Mouse (Mus musculus): Measurements from ENCODE around the gene Mvb12a. TPM values are rescaled to one million over a fixed set of nuclear protein-coding genes. Genes with fewer than 3 reads are reported as not detected.

Mvb12a gene
- 76.0 and 183 TPM in 2 replicates for polyA plus RNA-seq (2012; rRNA removed; ENCODE audit: low replicate concordance)

DNA sequence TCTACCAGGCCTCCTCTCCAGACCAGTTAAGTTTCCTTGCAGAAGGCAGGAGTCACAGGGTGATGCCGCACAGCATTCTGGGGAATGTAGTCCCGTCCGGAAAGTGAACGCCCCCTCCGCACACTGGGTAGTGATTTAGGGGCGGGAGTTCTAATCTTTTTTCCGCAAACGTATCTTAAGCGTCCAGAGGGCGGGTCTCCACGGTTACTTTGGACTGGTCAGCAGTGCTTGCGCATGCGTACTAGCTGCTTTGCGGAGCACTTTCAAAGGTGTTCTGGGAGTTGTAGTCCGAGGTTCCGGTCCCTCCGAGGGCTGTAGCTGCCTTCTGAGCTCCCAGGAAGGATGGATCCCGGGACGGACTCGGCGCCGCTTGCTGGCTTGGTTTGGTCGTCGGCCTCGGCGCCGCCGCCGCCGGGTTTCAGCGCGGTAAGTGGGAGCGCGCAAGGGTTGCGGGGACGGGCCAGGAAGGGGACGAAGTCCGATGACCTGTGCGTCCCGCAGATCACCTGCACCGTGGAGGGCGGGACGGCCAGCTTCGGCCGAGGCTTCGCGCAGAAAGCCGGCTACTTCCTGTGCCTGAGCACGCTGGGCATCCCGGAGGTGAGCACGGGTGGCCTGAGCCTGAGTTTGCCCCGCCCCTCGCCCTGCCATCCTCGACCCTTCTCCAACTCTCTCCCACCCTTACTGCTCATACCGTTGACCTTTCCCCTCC lies at the start of gene Mvb12a:
Gene Mvb12a (plus strand): TSS at position 291 of the 712 bp plus-strand sequence.

DNA sequence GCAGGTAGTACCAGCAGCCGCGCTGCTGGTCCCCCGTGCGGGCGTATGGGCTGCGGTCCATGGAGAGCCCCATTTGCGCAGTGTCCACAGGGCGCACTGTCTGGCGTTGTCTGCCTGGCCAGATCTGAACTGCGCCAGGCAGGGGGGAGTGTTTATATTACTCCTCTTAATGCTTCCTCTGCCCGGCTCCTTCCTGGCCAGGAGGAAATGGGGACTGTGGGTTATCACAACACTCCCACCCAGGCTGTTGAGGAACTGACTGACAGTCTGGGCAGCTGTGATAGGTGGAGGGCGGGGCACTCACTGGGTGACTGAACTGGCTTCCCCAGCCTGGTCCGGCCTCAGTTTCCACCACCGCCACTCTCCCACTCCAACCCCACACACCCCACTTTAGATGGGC lies 31.1 kb upstream of the Mvb12a start, which contains the start of gene Plvap:
Gene Plvap (minus strand): TSS at position 109 of the 400 bp plus-strand sequence.

DNA sequence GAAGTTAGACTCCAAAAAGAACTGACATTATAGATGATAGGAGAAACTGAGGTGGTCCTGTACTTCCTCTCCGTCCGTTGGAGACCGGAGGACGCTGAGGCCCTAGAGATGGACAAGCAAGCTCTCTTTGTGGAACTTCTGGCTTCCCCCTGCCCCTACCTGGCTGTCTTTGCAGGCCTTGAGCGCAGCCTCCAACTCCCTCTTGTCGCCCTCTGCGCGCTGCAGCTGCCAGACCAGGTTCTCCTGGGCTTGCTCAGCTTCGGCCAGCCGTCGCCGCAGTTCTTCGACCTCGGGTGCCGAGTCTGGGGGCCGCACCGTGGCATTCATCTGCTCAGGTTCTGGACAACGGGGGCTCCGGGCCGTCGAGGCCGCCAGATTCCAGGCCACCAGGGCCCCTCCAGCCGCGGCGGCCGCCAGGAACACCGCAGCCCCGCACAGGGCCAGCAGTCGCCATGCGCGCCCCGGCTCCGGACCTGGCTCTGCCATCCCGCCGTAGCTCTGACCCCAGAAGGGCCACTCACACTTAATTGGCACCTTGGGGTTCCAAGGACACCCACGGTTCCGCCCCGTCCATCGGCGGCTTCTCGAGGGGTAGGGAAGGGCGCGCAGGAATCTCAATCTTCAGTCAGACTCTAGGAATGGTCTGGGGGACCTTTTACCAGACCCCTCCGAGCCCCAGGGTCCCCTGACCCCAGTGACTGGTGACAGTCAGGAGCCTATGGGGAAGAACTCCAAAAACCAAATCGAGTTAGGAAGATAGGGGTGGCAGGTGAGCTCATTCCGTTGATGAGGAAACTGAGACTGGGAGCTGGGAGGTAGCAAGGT lies 17.3 kb upstream of the Mvb12a start, which contains the start of gene Ccdc194:
Gene Ccdc194 (minus strand): TSS at position 486 of the 825 bp plus-strand sequence.

DNA sequence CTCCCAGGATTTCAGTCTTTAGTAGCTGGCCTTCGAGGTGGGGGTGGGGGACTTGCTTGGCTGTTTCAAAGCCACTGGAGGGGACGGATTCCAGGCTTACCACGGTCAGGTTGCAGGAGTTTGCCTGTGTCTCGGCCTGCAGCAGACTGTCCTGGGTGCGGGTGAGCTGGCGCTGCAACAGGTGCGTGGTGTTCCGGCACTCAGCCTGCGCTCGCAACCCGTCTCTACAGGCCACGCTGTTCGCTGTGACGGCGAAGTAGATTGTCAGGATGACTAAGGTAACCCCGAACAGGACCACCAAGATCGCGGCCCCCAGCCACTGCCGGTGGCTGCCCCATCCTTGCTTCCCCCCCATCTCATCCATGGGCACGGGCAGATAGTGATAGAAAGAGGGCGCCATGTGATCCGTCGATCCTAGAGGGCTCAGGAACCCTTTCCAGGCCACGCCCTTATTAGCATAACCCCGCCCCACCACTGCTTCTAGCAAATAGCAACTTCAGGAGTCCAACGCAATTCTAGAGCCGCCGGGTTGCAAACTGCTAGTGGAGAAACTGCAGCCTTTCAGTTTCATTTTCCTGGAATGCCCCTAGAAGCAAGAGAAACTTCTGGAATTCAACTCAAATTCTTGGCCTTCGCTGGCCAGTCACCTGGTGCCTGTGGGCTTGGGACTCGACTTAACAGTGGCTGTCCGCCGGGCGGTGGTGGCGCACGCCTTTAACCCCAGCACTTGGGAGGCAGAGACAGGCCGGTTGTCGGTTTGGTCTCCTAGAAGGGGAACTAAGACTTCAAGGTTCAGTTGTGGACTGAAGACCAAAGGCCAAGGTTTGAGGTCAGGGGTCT lies 5.5 kb upstream of the Mvb12a start, which contains the start of gene Bst2:
Gene Bst2 (minus strand): TSS at position 429 of the 840 bp plus-strand sequence.

DNA sequence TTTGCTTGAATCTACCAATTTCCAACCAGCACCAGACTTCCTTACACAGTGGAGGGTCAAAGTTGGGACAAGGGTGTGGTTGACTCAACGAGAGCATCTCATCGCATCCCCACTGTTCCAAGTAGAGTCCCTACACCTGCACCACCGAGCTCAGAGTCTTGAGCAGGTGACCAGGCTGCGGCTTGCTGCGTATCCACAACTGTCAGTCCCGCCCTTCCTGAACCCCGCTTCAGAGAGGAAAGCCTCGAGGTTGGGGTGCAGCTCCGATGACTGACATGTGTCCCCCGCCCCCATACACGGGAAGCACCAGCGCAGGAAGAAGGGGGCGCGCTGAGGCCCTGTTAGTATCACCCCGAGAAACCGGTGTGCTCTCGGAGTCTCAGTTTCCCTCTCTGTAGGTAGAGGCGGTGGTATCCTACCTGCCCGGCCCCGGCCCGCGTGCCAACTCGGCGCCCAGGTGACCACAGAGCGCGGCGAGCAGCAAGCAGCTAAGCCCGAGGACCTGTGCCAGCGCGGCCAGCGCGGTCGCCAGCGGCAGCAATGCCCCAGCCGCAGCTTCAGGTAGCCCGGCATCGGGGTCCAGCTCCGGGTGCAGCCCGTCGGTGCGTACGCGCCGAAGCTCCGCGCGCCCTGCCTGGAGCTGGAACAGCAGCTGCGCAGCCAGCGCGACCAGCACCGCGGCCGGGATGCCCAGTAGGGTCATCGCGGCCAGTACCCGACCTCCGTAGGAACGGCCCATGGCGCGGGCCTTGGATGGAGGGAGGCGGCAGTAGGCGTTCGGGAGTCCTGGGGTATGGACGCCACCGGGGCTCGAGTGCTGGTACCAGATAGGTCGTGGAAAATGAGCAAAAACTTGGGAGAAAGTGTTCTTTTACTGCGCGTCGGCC lies 15.6 kb downstream of the Mvb12a start, which contains the start of gene Tmem221:
Gene Tmem221 (minus strand): TSS at position 801 of the 887 bp plus-strand sequence.

DNA sequence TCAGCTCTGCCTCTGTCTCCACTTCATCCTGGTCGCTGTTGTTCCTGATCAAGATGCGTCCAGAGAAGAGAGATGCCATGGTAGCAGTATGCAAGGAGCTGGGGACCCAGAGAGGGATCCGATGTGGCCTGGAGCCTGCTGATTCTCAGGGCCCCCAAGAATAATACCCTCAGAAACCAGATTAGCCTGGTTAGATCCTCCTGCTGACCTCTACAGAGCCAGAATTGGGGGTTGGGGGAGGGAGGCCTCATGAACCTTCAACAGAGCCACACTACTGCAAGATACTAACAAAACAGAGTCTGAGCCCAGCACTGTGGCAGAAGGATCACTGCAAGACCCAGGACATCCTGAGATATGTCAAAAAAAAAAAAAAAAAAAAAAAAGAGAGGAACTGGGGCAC lies 23.8 kb downstream of the Mvb12a start, which contains the start of gene Nxnl1:
Gene Nxnl1 (minus strand): TSS at position 101 of the 400 bp plus-strand sequence.

DNA sequence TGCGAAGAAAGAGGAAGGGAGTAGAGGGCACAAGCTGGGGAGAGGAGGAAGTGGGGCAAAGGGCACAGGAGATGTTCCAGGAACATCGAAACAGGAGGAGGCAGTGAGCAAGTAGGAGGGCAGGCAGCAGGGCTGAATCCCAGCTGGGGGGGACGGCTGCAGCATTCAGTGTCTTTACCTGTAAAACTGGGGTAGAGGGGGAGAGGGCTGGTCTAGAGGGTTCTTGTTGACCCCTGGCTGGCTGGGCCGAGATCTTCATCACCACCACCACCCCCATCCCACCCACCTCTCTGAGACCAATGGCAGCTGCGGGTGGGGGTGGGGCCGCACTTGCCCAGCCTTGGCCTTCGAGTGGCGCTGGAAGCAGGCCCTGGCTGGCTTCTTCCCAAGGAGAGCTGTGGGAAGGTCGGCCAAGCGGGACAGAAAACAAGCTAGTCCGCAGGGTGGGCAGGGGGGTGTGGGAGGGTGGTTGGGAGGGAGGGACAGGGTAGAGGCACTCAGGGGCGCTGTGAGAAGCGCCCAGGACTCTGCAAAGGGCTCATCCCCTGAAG lies 25.7 kb downstream of the Mvb12a start, which contains the start of gene Slc27a1:
Gene Slc27a1 (plus strand): TSS at position 496 of the 551 bp plus-strand sequence.

DNA sequence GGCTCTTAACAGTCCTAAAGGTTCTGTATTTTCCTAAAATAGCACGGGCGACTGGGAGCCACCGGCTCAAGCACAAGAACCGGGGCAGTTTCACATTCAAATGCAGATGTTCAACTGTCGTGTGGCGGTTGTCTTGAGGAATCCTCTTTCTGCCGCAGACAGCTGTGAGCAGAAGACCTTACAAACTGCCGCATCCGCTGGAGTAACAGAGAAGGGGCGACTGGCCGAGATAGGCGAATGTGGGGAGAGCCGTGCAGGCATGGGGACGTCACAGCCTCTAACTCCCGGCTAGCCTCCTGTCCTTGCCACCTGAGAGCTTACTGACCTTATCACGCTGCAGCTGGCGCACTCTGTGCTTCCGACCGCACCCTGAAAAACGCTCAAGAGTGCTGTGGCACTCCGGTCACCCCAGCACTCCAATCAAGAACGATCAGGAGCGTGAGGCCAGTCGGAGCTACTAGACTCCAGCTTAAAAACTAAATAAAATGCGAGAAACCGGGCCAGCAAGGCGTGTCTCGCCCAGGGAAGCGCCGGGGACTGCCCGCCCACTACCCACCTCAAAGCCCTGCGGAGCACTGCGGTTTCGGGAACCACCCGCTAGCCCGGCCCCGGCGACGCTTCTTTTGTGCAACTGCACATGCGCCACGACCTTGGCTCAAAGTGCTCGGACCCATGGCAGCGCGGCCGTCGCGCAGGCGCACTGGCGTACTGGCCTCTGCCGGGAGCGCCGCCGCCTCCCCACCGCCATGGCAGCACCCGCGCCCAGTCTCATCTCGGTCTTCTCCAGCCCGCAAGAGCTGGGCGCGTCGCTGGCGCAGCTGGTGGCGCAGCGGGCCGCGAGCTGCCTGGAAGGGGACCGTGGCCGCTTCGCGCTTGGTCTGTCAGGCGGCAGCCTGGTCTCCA lies 49.0 kb downstream of the Mvb12a start, which contains the start of gene Pgls:
Gene Pgls (plus strand): TSS at position 706 of the 903 bp plus-strand sequence.

DNA sequence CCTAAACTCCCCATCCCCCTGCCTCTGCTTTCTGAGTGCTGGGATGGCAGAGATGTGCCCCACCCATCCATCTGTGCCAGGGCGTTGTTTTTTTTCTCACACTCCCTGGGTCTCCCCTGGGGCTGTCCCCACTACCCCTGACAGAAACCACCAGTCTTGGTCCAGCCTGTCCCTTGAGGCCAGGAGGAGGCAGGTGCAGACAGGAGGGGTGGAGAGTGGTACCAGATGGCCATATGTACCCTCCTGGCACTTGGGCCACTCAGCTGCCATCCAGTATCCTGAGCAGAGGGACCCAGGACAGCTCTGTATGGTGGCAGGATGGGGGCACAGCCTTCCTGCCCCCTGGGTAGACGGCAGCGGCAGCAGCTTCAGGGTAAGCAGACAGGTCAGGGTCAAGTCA lies 54.7 kb downstream of the Mvb12a start, which contains the start of gene Fam129c:
Gene Fam129c (plus strand): TSS at position 198 of the 400 bp plus-strand sequence.

Other genes starting within 250 kb of the Mvb12a start
- gene Use1, start 176.1 kb upstream of the Mvb12a start, polyA plus RNA-seq (2012; rRNA removed; ENCODE audit: low replicate concordance) = 105 and 142 TPM in 2 replicates
- 11.9 and 19.6 TPM in 2 replicates for gene Ocel1, start 171.6 kb upstream of the Mvb12a start, polyA plus RNA-seq (2012; rRNA removed; ENCODE audit: low replicate concordance)
- 68.1 and 206 TPM in 2 replicates for gene Nr2f6, start 161.0 kb upstream of the Mvb12a start, polyA plus RNA-seq (2012; rRNA removed; ENCODE audit: low replicate concordance)
- gene Ushbp1, start 147.1 kb upstream of the Mvb12a start, polyA plus RNA-seq (2012; rRNA removed; ENCODE audit: low replicate concordance) = 56.1 and 192 TPM in 2 replicates
- 106 and 146 TPM in 2 replicates for gene Babam1, start 146.1 kb upstream of the Mvb12a start, polyA plus RNA-seq (2012; rRNA removed; ENCODE audit: low replicate concordance)
- gene Ankle1, start 136.9 kb upstream of the Mvb12a start, polyA plus RNA-seq (2012; rRNA removed; ENCODE audit: low replicate concordance) = 0.79 and 10.8 TPM in 2 replicates
- 14.1 and 59.1 TPM in 2 replicates for gene Abhd8, start 79.3 kb upstream of the Mvb12a start, polyA plus RNA-seq (2012; rRNA removed; ENCODE audit: low replicate concordance)
- gene Mrpl34, start 78.0 kb upstream of the Mvb12a start, polyA plus RNA-seq (2012; rRNA removed; ENCODE audit: low replicate concordance) = 81.9 and 83.9 TPM in 2 replicates
- 93.2 and 103 TPM in 2 replicates for gene Dda1, start 73.7 kb upstream of the Mvb12a start, polyA plus RNA-seq (2012; rRNA removed; ENCODE audit: low replicate concordance)
- 28.7 and 33.8 TPM in 2 replicates for gene Ano8, start 57.0 kb upstream of the Mvb12a start, polyA plus RNA-seq (2012; rRNA removed; ENCODE audit: low replicate concordance)
- 22.1 and 42.5 TPM in 2 replicates for gene Gtpbp3, start 54.8 kb upstream of the Mvb12a start, polyA plus RNA-seq (2012; rRNA removed; ENCODE audit: low replicate concordance)
- gene Plvap, start 31.2 kb upstream of the Mvb12a start, polyA plus RNA-seq (2012; rRNA removed; ENCODE audit: low replicate concordance) = 129 and 167 TPM in 2 replicates
- 0.40 and 0.95 TPM in 2 replicates for gene Ccdc194, start 17.2 kb upstream of the Mvb12a start, polyA plus RNA-seq (2012; rRNA removed; ENCODE audit: low replicate concordance)
- 275 and 658 TPM in 2 replicates for gene Bst2, start 5.5 kb upstream of the Mvb12a start, polyA plus RNA-seq (2012; rRNA removed; ENCODE audit: low replicate concordance)
- 0.99 and 11.3 TPM in 2 replicates for gene Tmem221, start 15.9 kb downstream of the Mvb12a start, polyA plus RNA-seq (2012; rRNA removed; ENCODE audit: low replicate concordance)
- 0.68 and 2.1 TPM in 2 replicates for gene Nxnl1, start 23.7 kb downstream of the Mvb12a start, polyA plus RNA-seq (2012; rRNA removed; ENCODE audit: low replicate concordance)
- gene Slc27a1, start 26.0 kb downstream of the Mvb12a start, polyA plus RNA-seq (2012; rRNA removed; ENCODE audit: low replicate concordance) = 501 and 576 TPM in 2 replicates
- 133 and 189 TPM in 2 replicates for gene Pgls, start 49.3 kb downstream of the Mvb12a start, polyA plus RNA-seq (2012; rRNA removed; ENCODE audit: low replicate concordance)
- gene Fam129c, start 54.7 kb downstream of the Mvb12a start, polyA plus RNA-seq (2012; rRNA removed; ENCODE audit: low replicate concordance) = 5.0 and 6.6 TPM in 2 replicates
- gene Colgalt1, start 68.1 kb downstream of the Mvb12a start, polyA plus RNA-seq (2012; rRNA removed; ENCODE audit: low replicate concordance) = 132 and 266 TPM in 2 replicates
- 1.6 and 2.8 TPM in 2 replicates for gene Unc13a, start 128.8 kb downstream of the Mvb12a start, polyA plus RNA-seq (2012; rRNA removed; ENCODE audit: low replicate concordance)
- 29.8 and 48.5 TPM in 2 replicates for gene Jak3, start 133.4 kb downstream of the Mvb12a start, polyA plus RNA-seq (2012; rRNA removed; ENCODE audit: low replicate concordance)
- 18.3 and 29.4 TPM in 2 replicates for gene Insl3, start 146.3 kb downstream of the Mvb12a start, polyA plus RNA-seq (2012; rRNA removed; ENCODE audit: low replicate concordance)
- gene B3gnt3, start 158.9 kb downstream of the Mvb12a start, polyA plus RNA-seq (2012; rRNA removed; ENCODE audit: low replicate concordance) = 14.0 and 18.7 TPM in 2 replicates
- gene Fcho1, start 182.8 kb downstream of the Mvb12a start, polyA plus RNA-seq (2012; rRNA removed; ENCODE audit: low replicate concordance) = 2.7 and 10.3 TPM in 2 replicates